Mouse (Mus musculus) hindbrain, embryonic 15.5 days (tissue): ENCODE measurements around the gene Trappc10. TPM values are rescaled to one million over a fixed set of nuclear protein-coding genes. Genes with fewer than 3 reads are reported as not detected.
A peak's percentile ranks its signal among the peaks of the same experiment; 100 is the strongest.

Experiments used
- ATAC-seq: fragments of 200-750 bp; cut with Nextera tagmentation; 2 replicates; pipeline ENCODE4 v1.8.0; 2017; ENCODE audit warnings: low read depth, moderate number of reproducible peaks, moderate TSS enrichment; ENCODE audit not compliant: low FRiP score
- H3K27ac ChIP-seq: fragments of 300-500 bp; sonication (generic); replicated peaks from 2 replicates; pipeline ENCODE4 v1.5.1; 2015; ENCODE audit warnings: mild to moderate bottlenecking, inconsistent platforms
- H3K27me3 ChIP-seq: fragments of 300-500 bp; sonication (generic); 2 replicates; pipeline ENCODE4 v1.6.1; 2015; ENCODE audit warnings: control low read depth, inconsistent platforms
- H3K36me3 ChIP-seq: fragments of 300-500 bp; sonication (generic); 2 replicates; pipeline ENCODE4 v1.6.1; 2015; ENCODE audit warnings: control low read depth, inconsistent platforms
- H3K4me1 ChIP-seq: fragments of 300-500 bp; sonication (generic); replicated peaks from 2 replicates; pipeline ENCODE4 v1.6.1; 2015; ENCODE audit warnings: control low read depth, inconsistent platforms
- H3K4me2 ChIP-seq: fragments of 300-500 bp; sonication (generic); 2 replicates; pipeline ENCODE4 v1.6.1; 2015; ENCODE audit warnings: moderate library complexity, mild to moderate bottlenecking, inconsistent platforms
- H3K4me3 ChIP-seq: fragments of 300-500 bp; sonication (generic); 2 replicates; pipeline ENCODE4 v1.5.1; 2015; ENCODE audit warnings: mild to moderate bottlenecking, inconsistent platforms
- H3K9ac ChIP-seq: fragments of 300-500 bp; sonication (generic); 2 replicates; pipeline ENCODE4 v1.6.1; 2015; ENCODE audit warnings: inconsistent platforms
- H3K9me3 ChIP-seq: fragments of 300-500 bp; sonication (generic); 2 replicates; pipeline ENCODE4 v1.6.1; 2016; ENCODE audit warnings: control low read depth, inconsistent platforms
- WGBS: fragments of 180-500 bp; shearing (Covaris S2); methylation state at CpG from one replicate; pipeline ENCODE4 v1.1.7; 2015; 5-methylcytosine and 5-hydroxymethylcytosine counted together
- polyA plus RNA-seq: library from polyadenylated mRNA; unstranded; fragments of >200 nt; fragmentation: Nextera tagmentation; extraction: Ambion mirVana; gene quantifications from 2 replicates; pipeline ENCODE4 v1.2.1, GENCODE M21; 2015

The Trappc10 gene
- polyA plus RNA-seq, 1 experiment from 2014 or later, result 27.5 TPM

DNA sequence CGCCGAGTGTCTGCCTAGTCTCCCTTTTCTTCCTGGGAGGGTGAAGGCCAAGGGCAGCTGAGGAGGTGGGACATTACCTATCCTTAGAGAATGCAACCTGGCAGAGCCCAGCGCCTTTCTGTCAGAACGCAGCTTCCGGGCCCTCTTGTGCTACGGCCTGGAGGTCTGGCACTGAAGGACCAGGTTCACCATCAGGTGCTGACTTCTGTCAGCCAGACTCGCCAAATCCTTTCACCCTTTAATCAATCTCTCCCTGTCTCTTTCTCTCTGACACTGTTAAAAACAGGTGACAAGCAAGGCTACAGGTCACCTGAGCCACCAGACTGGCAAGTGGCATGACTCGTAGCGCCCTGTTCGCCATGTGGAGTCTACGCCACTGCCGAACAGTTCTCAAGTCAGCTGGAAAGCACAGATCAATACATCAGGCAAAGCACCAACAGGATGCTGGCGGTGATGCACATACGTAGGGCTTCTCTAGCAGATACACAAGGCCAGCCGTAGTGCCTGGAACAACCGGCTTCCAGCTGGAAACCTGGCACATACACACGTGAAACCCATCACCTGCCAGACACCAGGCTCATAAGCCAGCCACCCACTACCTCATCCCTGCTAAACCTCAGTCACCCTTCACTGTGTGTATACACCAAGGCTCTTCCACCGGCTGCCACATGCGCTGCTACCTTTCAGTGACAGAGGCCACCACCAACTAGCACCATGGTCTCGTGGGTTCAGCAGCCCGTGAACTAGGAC, 79.0 kb downstream of the Trappc10 start:
- Histone ChIP-seq H3K36me3 (peaks cover 13% of the 10 kb centered on the region; the same call in 1 of the 2 replicates), H3K9me3 (no peaks in the 10 kb centered on the region), H3K4me2 (no peak overlapping the region), H3K27me3 (no peaks in the 10 kb centered on the region), H3K4me3 (no peak overlapping the region), H3K27ac (no peak overlapping the region), H3K4me1 (peaks cover 26% of the 10 kb centered on the region), H3K9ac (no peak overlapping the region)
- no peak for ATAC-seq
- 90% methylated on average over 21 of the region's 21 CpGs for WGBS

DNA sequence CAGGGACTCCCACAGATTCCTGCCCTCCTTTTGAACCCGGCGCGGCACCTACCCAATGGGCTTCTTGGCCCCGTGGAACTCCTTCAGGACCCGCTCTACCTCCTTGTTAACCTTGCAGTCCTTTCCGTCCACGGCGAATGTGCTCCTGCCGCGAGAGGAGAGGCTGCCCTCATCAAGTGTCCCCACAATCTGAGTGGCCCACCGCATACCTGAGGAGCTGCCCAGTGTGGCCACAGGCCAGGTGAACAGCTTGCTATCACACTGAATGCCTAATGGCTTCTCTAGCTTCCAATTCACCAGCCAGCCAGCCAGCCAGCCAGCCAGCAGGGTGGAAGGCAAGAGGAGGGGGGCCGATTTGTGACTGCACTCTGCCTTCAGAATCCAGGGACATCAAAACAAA, 79.7 kb downstream of the Trappc10 start:
- 88% methylated on average over 12 of the region's 12 CpGs for WGBS
- Histone ChIP-seq H3K9me3 (no peaks in the 10 kb centered on the region), H3K4me1 (peaks cover 21% of the 10 kb centered on the region), H3K27ac (no peak overlapping the region), H3K4me2 (no peak overlapping the region), H3K4me3 (no peak overlapping the region), H3K36me3 (peaks cover 13% of the 10 kb centered on the region; the same call in 1 of the 2 replicates), H3K27me3 (no peaks in the 10 kb centered on the region), H3K9ac (no peak overlapping the region)
- ATAC-seq, result no peak

DNA sequence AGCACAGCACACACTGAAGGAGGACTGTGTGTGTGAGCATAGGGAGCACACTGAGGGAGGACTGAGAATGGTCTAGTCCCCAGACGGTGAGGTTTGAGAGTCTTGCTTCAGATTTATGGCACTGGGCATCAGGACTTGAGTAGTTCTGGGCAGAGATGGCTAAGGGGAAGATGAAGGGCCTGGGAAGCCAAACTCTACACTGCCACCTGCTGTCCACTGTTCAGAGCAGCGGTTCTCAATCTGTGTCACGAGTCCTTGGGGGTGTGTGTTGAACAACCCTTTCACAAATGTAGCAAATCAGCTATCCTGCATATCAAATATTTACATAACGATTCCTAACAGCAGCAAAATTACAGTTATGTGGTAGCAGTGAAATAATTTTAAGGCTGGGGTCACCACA, 80.5 kb downstream of the Trappc10 start:
- Histone ChIP-seq H3K4me1 (peaks cover 26% of the 10 kb centered on the region), H3K9ac (no peak overlapping the region), H3K27ac (no peak overlapping the region), H3K4me2 (no peak overlapping the region), H3K4me3 (no peak overlapping the region), H3K9me3 (no peaks in the 10 kb centered on the region), H3K27me3 (no peaks in the 10 kb centered on the region), H3K36me3 (peaks cover 13% of the 10 kb centered on the region; the same call in 1 of the 2 replicates)
- no peak for ATAC-seq
- 23% methylated on average over 4 of the region's 4 CpGs for WGBS

DNA sequence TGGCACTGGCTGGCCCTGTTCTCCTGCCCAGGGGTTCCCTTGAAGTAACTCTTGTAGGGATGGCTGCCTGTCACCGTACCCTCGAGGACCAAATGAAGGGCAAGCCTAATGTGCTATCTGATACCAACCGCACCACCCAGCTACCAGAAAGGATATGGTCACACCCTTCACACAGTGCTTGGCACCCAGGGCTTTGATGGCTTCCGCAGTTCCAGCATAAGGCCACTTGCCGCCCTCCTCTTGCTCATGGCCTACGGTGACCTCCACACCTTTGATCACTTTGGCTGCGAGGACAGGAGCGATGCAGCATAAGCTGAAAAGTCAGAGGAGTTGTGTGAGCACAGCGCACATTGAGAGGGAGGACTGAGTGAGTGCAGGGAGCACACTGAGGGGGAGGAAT, 81.2 kb downstream of the Trappc10 start:
- Histone ChIP-seq H3K36me3 (peaks cover 13% of the 10 kb centered on the region; the same call in 1 of the 2 replicates), H3K9ac (no peak overlapping the region)
- no peak for ATAC-seq

DNA sequence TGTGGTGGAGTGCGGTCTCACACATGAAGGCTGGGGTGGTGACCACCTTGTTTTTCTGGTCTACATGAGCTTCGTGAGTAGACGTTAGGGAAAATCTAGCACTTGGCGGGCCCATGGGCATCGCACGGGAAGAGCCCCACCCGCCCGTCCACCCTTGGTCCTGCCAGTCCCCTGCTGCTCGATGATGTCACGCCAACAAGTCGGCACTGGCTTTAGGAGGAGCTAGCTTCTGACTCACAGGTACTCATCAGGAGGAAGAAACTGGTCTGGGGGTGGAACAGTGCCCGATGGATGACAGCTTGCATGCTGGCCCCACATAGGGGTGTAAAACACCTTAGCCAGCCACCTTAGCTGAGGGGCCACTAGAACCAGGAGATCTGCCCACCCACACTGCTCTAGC, 81.8 kb downstream of the Trappc10 start:
- Histone ChIP-seq H3K9ac (no peak overlapping the region), H3K9me3 (no peaks in the 10 kb centered on the region), H3K4me1 (peaks cover 13% of the 10 kb centered on the region), H3K27ac (no peak overlapping the region), H3K27me3 (no peaks in the 10 kb centered on the region), H3K4me2 (no peak overlapping the region), H3K4me3 (no peak overlapping the region), H3K36me3 (peaks cover 13% of the 10 kb centered on the region; the same call in 1 of the 2 replicates)
- 96% methylated on average over 12 of the region's 12 CpGs for WGBS
- no peak for ATAC-seq

More for the DNA sequence above, 81.2 kb downstream of the Trappc10 start:
- no peak overlapping the region for H3K27ac ChIP-seq
- no peaks in the 10 kb centered on the region for H3K9me3 ChIP-seq
- no peak overlapping the region for H3K4me3 ChIP-seq
- H3K4me1 ChIP-seq, result peaks cover 19% of the 10 kb centered on the region
- H3K27me3 ChIP-seq, result no peaks in the 10 kb centered on the region
- WGBS, result 92% methylated on average over 9 of the region's 9 CpGs
- no peak overlapping the region for H3K4me2 ChIP-seq

DNA sequence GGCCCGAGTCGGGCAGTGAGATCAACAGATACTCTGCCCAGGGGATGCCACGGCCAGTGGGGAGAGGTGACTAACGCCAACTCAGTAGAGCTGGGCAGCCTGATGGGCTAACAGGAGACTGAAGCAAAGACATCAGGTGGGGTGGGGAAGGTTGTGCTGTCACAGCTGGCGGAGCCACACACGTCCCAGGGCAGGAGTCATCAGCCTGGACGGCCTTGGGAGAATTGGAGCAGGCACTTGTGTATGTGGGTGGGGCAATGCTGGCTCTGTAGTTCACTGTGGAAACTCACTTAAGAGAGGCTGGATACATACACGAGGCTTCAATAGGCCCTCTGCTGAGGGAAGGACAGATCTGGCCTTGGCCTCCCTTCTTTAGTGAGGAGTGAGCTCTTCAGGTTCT, 83.3 kb downstream of the Trappc10 start:
- Histone ChIP-seq H3K27ac (no peak overlapping the region), H3K4me2 (no peak overlapping the region), H3K36me3 (peaks cover 7% of the 10 kb centered on the region; the same call in 1 of the 2 replicates), H3K27me3 (no peaks in the 10 kb centered on the region), H3K4me3 (no peak overlapping the region), H3K4me1 (peaks cover 9% of the 10 kb centered on the region), H3K9me3 (no peaks in the 10 kb centered on the region), H3K9ac (no peak overlapping the region)
- ATAC-seq, result no peak
- WGBS, result 89% methylated on average over 8 of the region's 8 CpGs

DNA sequence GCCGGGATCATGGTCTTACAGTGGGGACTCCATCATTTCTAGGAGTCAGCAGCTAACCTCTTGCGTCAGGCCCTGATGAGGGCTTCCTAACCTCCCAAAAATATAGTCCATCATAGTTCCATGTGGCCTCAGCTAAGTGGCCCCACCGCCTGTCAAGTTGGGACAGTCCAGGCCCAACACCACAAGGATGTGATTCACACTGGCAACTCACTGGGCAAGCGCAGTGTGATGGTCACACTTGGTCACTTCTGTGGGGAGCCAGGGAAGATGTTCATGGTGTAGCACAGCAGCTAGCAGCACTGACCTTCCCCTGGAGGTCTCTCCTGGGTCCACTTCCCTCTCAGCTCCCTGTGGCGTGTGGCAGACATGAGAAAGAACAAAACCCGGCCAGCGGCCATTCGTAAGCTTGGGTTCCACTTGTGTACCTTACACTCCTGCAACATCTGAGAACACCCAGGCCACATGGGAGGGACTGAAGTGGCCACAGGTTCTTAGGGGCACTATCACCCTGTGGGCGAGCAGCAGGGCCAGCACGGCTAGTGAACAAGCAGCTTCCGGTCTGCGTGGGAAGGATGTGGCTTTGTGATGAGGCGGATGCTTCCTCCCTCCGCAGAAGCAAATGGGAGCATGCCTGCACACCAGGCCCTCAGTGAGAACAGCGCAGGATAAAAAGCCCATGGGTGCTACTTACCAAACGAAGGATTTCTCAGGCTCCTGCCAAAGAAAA, 83.9 kb downstream of the Trappc10 start:
- Histone ChIP-seq H3K27me3 (no peaks in the 10 kb centered on the region), H3K4me2 (no peak overlapping the region), H3K27ac (no peak overlapping the region), H3K4me1 (peaks cover 9% of the 10 kb centered on the region), H3K9me3 (no peaks in the 10 kb centered on the region), H3K9ac (no peak overlapping the region), H3K36me3 (peaks cover 7% of the 10 kb centered on the region; the same call in 1 of the 2 replicates), H3K4me3 (no peak overlapping the region)
- WGBS, result 90% methylated on average over 16 of the region's 16 CpGs
- no peak for ATAC-seq

DNA sequence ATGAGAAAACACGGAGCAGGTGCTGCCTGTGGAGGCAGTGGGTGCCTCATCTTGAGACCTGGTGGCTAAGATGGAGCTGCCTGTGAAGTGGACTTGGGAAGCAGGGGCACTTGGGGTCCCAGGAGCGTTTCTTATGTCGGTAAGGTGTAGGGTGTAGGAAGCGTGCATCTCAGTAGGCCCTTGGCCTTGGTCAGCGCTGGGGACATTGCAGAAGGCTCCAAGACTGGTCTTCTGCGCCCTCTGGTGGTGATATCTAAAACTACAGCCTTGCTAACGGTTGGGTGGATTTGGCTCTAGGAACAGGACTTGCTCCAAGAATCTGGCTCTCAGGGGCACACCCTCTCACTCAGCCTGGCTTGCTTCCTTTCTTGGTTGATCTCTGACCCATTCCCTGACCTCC, 84.5 kb downstream of the Trappc10 start:
- Histone ChIP-seq H3K27me3 (no peaks in the 10 kb centered on the region), H3K4me3 (no peak overlapping the region), H3K9me3 (no peaks in the 10 kb centered on the region), H3K4me2 (peak overlapping the region; percentile 46), H3K36me3 (peaks cover 7% of the 10 kb centered on the region; the same call in 1 of the 2 replicates), H3K4me1 (peaks cover 9% of the 10 kb centered on the region), H3K9ac (no peak overlapping the region), H3K27ac (no peak overlapping the region)
- 2% methylated on average over 7 of the region's 7 CpGs for WGBS
- ATAC-seq, result peak; percentile 83

DNA sequence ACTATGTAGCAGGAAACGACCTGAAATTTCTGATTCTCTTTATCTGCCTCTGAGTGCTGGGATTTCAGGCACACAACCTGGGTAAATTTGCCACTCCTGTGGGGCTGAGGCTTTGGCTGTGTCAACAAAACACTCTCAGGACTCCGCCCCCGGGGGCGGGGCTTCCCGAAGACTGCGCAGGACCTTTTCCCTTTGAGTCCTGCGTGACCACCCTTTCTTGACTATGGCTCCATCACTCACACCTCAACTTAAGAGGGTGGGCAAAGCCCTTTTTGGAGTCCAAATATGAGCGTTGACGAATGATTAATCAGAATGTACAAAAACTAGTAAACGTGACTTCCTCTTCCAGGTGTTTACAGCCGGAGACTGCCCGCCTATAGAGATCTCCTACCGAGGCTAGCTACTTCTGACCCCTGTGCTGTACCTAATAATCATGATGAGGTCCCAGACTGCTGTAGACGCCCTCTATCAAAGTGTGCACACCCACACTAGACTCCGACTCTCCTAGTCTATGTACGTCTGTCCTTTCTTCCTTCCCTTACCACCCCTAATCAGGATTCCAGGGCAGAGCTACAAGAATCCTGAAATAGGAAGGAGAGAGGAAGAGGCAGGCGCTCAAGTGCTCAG, 85.1 kb downstream of the Trappc10 start:
- 14% methylated on average over 17 of the region's 17 CpGs for WGBS
- no peaks in the 10 kb centered on the region for H3K9me3 ChIP-seq
- no peak overlapping the region for H3K9ac ChIP-seq
- H3K27ac ChIP-seq, result no peak overlapping the region
- no peaks in the 10 kb centered on the region for H3K27me3 ChIP-seq
- H3K36me3 ChIP-seq, result peaks cover 7% of the 10 kb centered on the region; the same call in 1 of the 2 replicates
- peaks cover 9% of the 10 kb centered on the region for H3K4me1 ChIP-seq
- H3K4me2 ChIP-seq, result peak overlapping the region; percentile 46
- 0 out of 2 replicates have a peak overlapping the region, but pooled peaks have one; percentile 10 for H3K4me3 ChIP-seq
- peak; percentile 20 for ATAC-seq

DNA sequence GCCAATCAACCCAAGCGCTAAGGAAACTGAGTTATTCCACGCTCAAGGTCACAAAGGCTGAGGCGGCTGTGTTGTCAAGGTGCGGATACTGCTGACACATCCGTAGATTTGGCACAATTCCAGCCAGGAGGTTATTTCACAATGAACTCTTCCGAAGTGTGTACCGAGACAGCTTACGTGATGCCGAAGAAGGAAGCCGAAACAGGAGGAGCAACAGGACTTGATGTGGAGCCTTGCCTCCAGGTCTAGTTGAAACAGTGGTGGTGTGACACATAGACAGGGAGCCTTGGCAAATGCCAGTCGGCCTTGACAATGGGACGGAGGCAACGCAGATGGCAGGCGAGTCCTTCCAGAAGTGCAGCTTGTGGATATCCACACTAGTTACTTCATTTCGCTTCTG, 86.4 kb downstream of the Trappc10 start:
- Histone ChIP-seq H3K9me3 (no peaks in the 10 kb centered on the region), H3K9ac (no peak overlapping the region), H3K27me3 (no peaks in the 10 kb centered on the region), H3K27ac (no peak overlapping the region), H3K4me3 (no peak overlapping the region), H3K4me2 (no peak overlapping the region), H3K4me1 (peaks cover 9% of the 10 kb centered on the region), H3K36me3 (peaks cover 7% of the 10 kb centered on the region; the same call in 1 of the 2 replicates)
- 90% methylated on average over 15 of the region's 15 CpGs for WGBS
- ATAC-seq, result no peak

DNA sequence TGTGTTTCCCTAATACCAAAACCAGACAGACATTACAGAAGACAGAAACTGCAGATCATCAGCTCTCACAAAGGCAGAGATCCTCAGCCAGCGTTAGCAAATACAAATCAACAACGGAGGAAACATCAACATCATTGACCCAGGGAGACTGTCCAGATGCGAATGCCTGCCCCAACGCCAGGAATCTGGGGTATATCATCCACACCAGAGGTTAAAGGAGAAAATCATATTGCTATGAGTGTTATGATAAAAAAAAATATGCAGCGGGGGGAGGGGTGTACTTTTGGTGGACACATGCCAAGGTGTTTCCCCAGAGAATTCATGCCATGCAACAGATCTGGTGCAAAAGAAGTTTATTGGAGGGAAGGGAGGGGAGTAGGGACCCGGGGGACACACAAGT, 87.5 kb downstream of the Trappc10 start:
- no peak overlapping the region for H3K9ac ChIP-seq
- H3K4me3 ChIP-seq, result no peak overlapping the region
- H3K4me1 ChIP-seq, result peaks cover 9% of the 10 kb centered on the region
- peaks cover 5% of the 10 kb centered on the region; the same call in 1 of the 2 replicates for H3K36me3 ChIP-seq
- no peaks in the 10 kb centered on the region for H3K9me3 ChIP-seq
- H3K27me3 ChIP-seq, result no peaks in the 10 kb centered on the region
- no peak overlapping the region for H3K27ac ChIP-seq
- H3K4me2 ChIP-seq, result no peak overlapping the region
- no peak for ATAC-seq
- WGBS, result 76% methylated on average over 6 of the region's 6 CpGs
